11 mouse cellular contexts compared by ENCODE assay signal in genomic region chr2:28218651-28219356, GRCm38 (mm10). TPM values are rescaled to one million over a fixed set of nuclear protein-coding genes. Genes with fewer than 3 reads are reported as not detected.
DNase-seq lines count a peak whose midpoint lies in the region; ATAC-seq lines count a peak whose summit lies in the region.
"Had no signal": no experiment of that assay in that cellular context is flagged by ENCODE, and none has a peak within 500 bp of the region (broad histone marks: within the 10 kb centered on the region; RNA-seq: fewer than 3 reads in every experiment).

No protein-coding gene starts in this region.

- H3K4me1 ChIP-seq in forebrain, embryonic 12.5 days, result peaks cover 23% of the 10 kb centered on the region
- H3K4me1 ChIP-seq: intestine, embryonic 15.5 days; stomach, embryonic 15.5 days had no signal

- DNase-seq in lung, postnatal 10 days, result peak; percentile 14
- DNase-seq in lung, postnatal 4 days, result no peak
- DNase-seq in cerebellum, adult 9-10 months, result peak; percentile 94
- DNase-seq in gastrocnemius, postnatal 36 days, result peak; percentile 43 to 58
- peak; percentile 62 for DNase-seq in heart, postnatal 4 days
- DNase-seq in spleen, adult 18-20 months, result no peak
- no peak for DNase-seq in testis, postnatal 14 days (ENCODE audit: low spot score)
- DNase-seq: midbrain, embryonic 14.5 days had no signal

- H3K27me3 ChIP-seq in forebrain, embryonic 12.5 days, result no peaks in the 10 kb centered on the region
- H3K27me3 ChIP-seq: intestine, embryonic 15.5 days; stomach, embryonic 15.5 days had no signal

- peaks cover 25% of the 10 kb centered on the region for H3K36me3 ChIP-seq in forebrain, embryonic 12.5 days (replicated peaks)
- H3K36me3 ChIP-seq: intestine, embryonic 15.5 days; stomach, embryonic 15.5 days had no signal

- H3K4me3 ChIP-seq in forebrain, embryonic 12.5 days (replicated peaks), result no peak overlapping the region
- H3K4me3 ChIP-seq: intestine, embryonic 15.5 days; stomach, embryonic 15.5 days had no signal

- no peak for ATAC-seq in forebrain, embryonic 12.5 days (ENCODE audit: low FRiP score)
- ATAC-seq: intestine, embryonic 15.5 days had no signal

- intact Hi-C loops in gastrocnemius, postnatal 36 days (cut with DNase I), result no loop called here

- no peaks in the 10 kb centered on the region for H3K9me3 ChIP-seq in forebrain, embryonic 12.5 days
- H3K9me3 ChIP-seq: intestine, embryonic 15.5 days; stomach, embryonic 15.5 days had no signal

- H3K4me2 ChIP-seq in forebrain, embryonic 12.5 days, result no peak overlapping the region
- H3K4me2 ChIP-seq: intestine, embryonic 15.5 days; stomach, embryonic 15.5 days had no signal

- 75% methylated on average over 7 of the region's 7 CpGs for WGBS in forebrain, embryonic 12.5 days

- no peak overlapping the region for H3K27ac ChIP-seq in forebrain, embryonic 12.5 days
- H3K27ac ChIP-seq: intestine, embryonic 15.5 days; stomach, embryonic 15.5 days had no signal

- H3K9ac ChIP-seq in forebrain, embryonic 12.5 days, result no peak overlapping the region
- H3K9ac ChIP-seq: intestine, embryonic 15.5 days; stomach, embryonic 15.5 days had no signal

RNA-seq across cellular contexts. Expression of gene Olfm1, which starts 26.0 kb away (rescaled TPM):
- 1 to 10 TPM; 5.5 to 6.8 TPM for total RNA-seq in gastrocnemius, postnatal 36 days (2021)
- total RNA-seq in heart, postnatal 4 days (2021), result 10 to 100 TPM; 10.1 to 12.5 TPM
- 79.8 and 81.5 TPM in 2 replicates for polyA plus RNA-seq in forebrain, embryonic 12.5 days (2016; fragmentation: Nextera tagmentation; extraction: Ambion mirVana)

Comparison
In these comparisons a context has a peak if more than half of its experiments do, and no peak if none do; other contexts are left out.
1. DNase-seq: peak in lung, postnatal 10 days (single experiment), cerebellum, adult 9-10 months (single experiment), gastrocnemius, postnatal 36 days (2 of 2) and heart, postnatal 4 days (single experiment); none in lung, postnatal 4 days (0 of 2), spleen, adult 18-20 months (0 of 2) and testis, postnatal 14 days (single experiment).